Mouse (Mus musculus) CH12.LX (cell line): ENCODE results near the gene Dse. TPM values are rescaled to one million over a fixed set of nuclear protein-coding genes. Genes with fewer than 3 reads are reported as not detected.

Experiments used
- DNase-seq: peaks from one replicate; pipeline ENCODE4 v3.0.0-alpha.2; 2013; ENCODE audit errors: extremely low read depth
- H3K27ac ChIP-seq: 2 replicates; pipeline ENCODE4 v1.5.1; 2012; ENCODE audit warnings: low read depth, mild to moderate bottlenecking, control low read depth, moderate library complexity; ENCODE audit not compliant: insufficient read depth
- H3K27me3 ChIP-seq: replicated peaks from 2 replicates; pipeline ENCODE3; 2012; ENCODE audit warnings: inconsistent platforms
- H3K36me3 ChIP-seq, 2 experiments: replicated peaks in 1 of 2; 2 replicates each; pipeline versions ENCODE3 to v1.6.1; 2012; ENCODE audit warnings: inconsistent platforms in 1 of 2, low read length in 1 of 2, mild to moderate bottlenecking in 1 of 2, mixed read lengths in 1 of 2, moderate library complexity in 1 of 2; ENCODE audit not compliant: control insufficient read depth in 1 of 2, insufficient read depth in 1 of 2
- H3K4me1 ChIP-seq, 2 experiments: 2 replicates each; pipeline ENCODE4 v1.6.1; 2012; ENCODE audit warnings: inconsistent platforms in 1 of 2, moderate library complexity in 1 of 2; ENCODE audit not compliant: insufficient read depth in 2 of 2, control insufficient read depth in 1 of 2
- H3K4me2 ChIP-seq: 2 replicates; pipeline ENCODE4 v1.6.1; 2012; ENCODE audit warnings: low read depth, mild to moderate bottlenecking, control low read depth; ENCODE audit not compliant: poor library complexity, insufficient read depth, severe bottlenecking
- H3K4me3 ChIP-seq, 3 experiments: fragments of 150-350 bp in 1 of 3; sonication (generic) in 1 of 3; replicated peaks in 1 of 3; 2 replicates each; pipeline versions ENCODE3 to v1.5.1; 2011 to 2012; ENCODE audit warnings: low read depth in 2 of 3, low read length in 2 of 3, mild to moderate bottlenecking in 2 of 3, moderate library complexity in 2 of 3, control low read depth in 1 of 3, improper control_type of control experiment in 1 of 3, inconsistent platforms in 1 of 3, mixed read lengths in 1 of 3; ENCODE audit not compliant: poor library complexity in 1 of 3
- H3K79me2 ChIP-seq: replicated peaks from 2 replicates; pipeline ENCODE4 v1.6.1; 2012; ENCODE audit warnings: mild to moderate bottlenecking, moderate library complexity; ENCODE audit not compliant: control insufficient read depth, poor library complexity, insufficient read depth, severe bottlenecking; ENCODE audit errors: extremely low read depth
- H3K9ac ChIP-seq: 2 replicates; pipeline ENCODE4 v1.6.1; 2012; ENCODE audit warnings: low read depth, mild to moderate bottlenecking, control low read depth, moderate library complexity; ENCODE audit not compliant: insufficient read depth
- H3K9me3 ChIP-seq: replicated peaks from 2 replicates; pipeline ENCODE3; 2012; ENCODE audit warnings: low read length, inconsistent platforms, mixed read lengths
- BHLHE40 ChIP-seq: IDR thresholded peaks from 2 replicates; pipeline ENCODE4 v1.6.1; 2011; ENCODE audit warnings: mild to moderate bottlenecking, low read depth, low read length, improper control_type of control experiment
- EP300 ChIP-seq: IDR thresholded peaks from 2 replicates; pipeline ENCODE4 v1.6.1; 2011; ENCODE audit warnings: low read length, improper control_type of control experiment
- ETS1 ChIP-seq: conservative IDR thresholded peaks from 2 replicates; pipeline ENCODE4 v1.6.1; 2012; ENCODE audit warnings: low read depth, mild to moderate bottlenecking, inconsistent platforms, low read length, improper control_type of control experiment, moderate library complexity
- HCFC1 ChIP-seq: IDR thresholded peaks from 2 replicates; pipeline ENCODE4 v1.6.1; 2012; ENCODE audit warnings: low read depth, mild to moderate bottlenecking, inconsistent platforms, low read length, improper control_type of control experiment
- JUN ChIP-seq: IDR thresholded peaks from 2 replicates; pipeline ENCODE4 v1.6.1; 2011; ENCODE audit warnings: low read depth, mild to moderate bottlenecking, low read length, improper control_type of control experiment, moderate library complexity; ENCODE audit not compliant: insufficient read depth
- JUND ChIP-seq: conservative IDR thresholded peaks from 2 replicates; pipeline ENCODE4 v1.6.1; 2011; ENCODE audit warnings: low read depth, low read length, improper control_type of control experiment
- MAFK ChIP-seq: IDR thresholded peaks from 2 replicates; pipeline ENCODE4 v1.6.1; 2011; ENCODE audit warnings: low read length, improper control_type of control experiment; ENCODE audit not compliant: insufficient replicate concordance
- MEF2A ChIP-seq: IDR thresholded peaks from 2 replicates; pipeline ENCODE4 v1.6.1; 2014; ENCODE audit warnings: low read depth, mild to moderate bottlenecking, inconsistent platforms, low read length, improper control_type of control experiment, borderline replicate concordance
- MYC ChIP-seq: IDR thresholded peaks from 2 replicates; pipeline ENCODE4 v1.6.1; 2011; ENCODE audit warnings: low read depth, mild to moderate bottlenecking, improper control_type of control experiment, low read length
- NELFE ChIP-seq: IDR thresholded peaks from 2 replicates; pipeline ENCODE4 v1.6.1; 2011; ENCODE audit warnings: low read depth, low read length, improper control_type of control experiment
- PAX5 ChIP-seq: IDR thresholded peaks from 2 replicates; pipeline ENCODE4 v1.6.1; 2012; ENCODE audit warnings: low read length, inconsistent platforms, mixed read lengths
- POLR2A ChIP-seq: IDR thresholded peaks from 2 replicates; pipeline ENCODE4 v1.6.1; 2011; ENCODE audit warnings: low read depth, mild to moderate bottlenecking, improper control_type of control experiment, low read length
- RAD21 ChIP-seq: IDR thresholded peaks from 2 replicates; pipeline ENCODE4 v1.6.1; 2011; ENCODE audit warnings: low read depth, mild to moderate bottlenecking, low read length, improper control_type of control experiment, moderate library complexity
- ZMIZ1 ChIP-seq: IDR thresholded peaks from 2 replicates; pipeline ENCODE4 v1.6.1; 2012; ENCODE audit warnings: low read depth, mild to moderate bottlenecking, inconsistent platforms, low read length, improper control_type of control experiment
- ZNF384 ChIP-seq: IDR thresholded peaks from 2 replicates; pipeline ENCODE4 v1.6.1; 2012; ENCODE audit warnings: low read depth, low read length, improper control_type of control experiment, inconsistent platforms
- dilution Hi-C: fragments of 300-500 bp; cut with MboI; formaldehyde crosslinking; loops from 2 replicates; pipeline ENCODE4 v1.14.3; 2020; ENCODE audit warnings: low sequenced_read_pairs; ENCODE audit not compliant: extremely low pct_unique_long_range_greater_than_20kb, extremely low pct_ligation_motif_present
- in situ Hi-C: fragments of 300-500 bp; cut with MboI; formaldehyde crosslinking; loops from 3 replicates; pipeline ENCODE4 v1.14.3; 2019; ENCODE audit warnings: low sequenced_read_pairs, low pct_ligation_motif_present, low pct_unique_long_range_greater_than_20kb, mixed read lengths
- polyA plus RNA-seq: library from polyadenylated mRNA; unstranded; fragments of >175 nt; gene quantifications from 2 replicates; pipeline ENCODE4 v1.2.1, GENCODE M21; 2012; ENCODE audit warnings: low read depth; ENCODE audit not compliant: insufficient read length
- total RNA-seq, 2 experiments: library from RNA; depleted of rRNA; stranded (reverse); fragments of 300-350 nt in 1 of 2; fragments of >200 nt in 1 of 2; gene quantifications; 2 replicates each; pipeline ENCODE4 v1.2.3; 2012 to 2014

The Dse gene
- total and polyA plus RNA-seq, 3 experiments = 0.10 to 0.15 TPM; not detected in 1

GRCm38 (mm10) chr10:34247757-34248156, 40.2 kb upstream of the Dse start:
- Histone ChIP-seq H3K4me3 (no peak overlapping the region), H3K9me3 (no peaks in the 10 kb centered on the region), H3K4me1 (peaks cover 0 to 5% of the 10 kb centered on the region in 2 experiments; a peak in 2 of 4 replicates), H3K4me2 (no peak overlapping the region), H3K27ac (no peak overlapping the region), H3K79me2 (no peaks in the 10 kb centered on the region)
- dilution Hi-C loops = no loop called here
- no peak for DNase-seq
- in situ Hi-C loops = no loop called here
- TF ChIP-seq HCFC1 (no peak), JUN (no peak), POLR2A (no peak), ETS1 (no peak), RAD21 (no peak), EP300 (no peak), NELFE (no peak), MYC (no peak), ZMIZ1 (no peak), BHLHE40 (no peak)
- TF ChIP-seq, all 38 proteins: peak for 0
- Histone ChIP-seq H3K9ac (no peak overlapping the region), H3K36me3 (no peaks in the 10 kb centered on the region), H3K27me3 (no peaks in the 10 kb centered on the region)

GRCm38 (mm10) chr10:34246106-34246505, 38.6 kb upstream of the Dse start:
- TF ChIP-seq JUN = no peak; the same call in 1 of the 2 replicates
- no peak for TF ChIP-seq MAFK
- no peak for TF ChIP-seq PAX5
- no peak for TF ChIP-seq MEF2A
- TF ChIP-seq EP300 = peak; percentile 16; the same call in 1 of the 2 replicates
- TF ChIP-seq ZNF384 = no peak
- H3K4me2 ChIP-seq = no peak overlapping the region
- H3K27ac ChIP-seq = no peak overlapping the region
- no peaks in the 10 kb centered on the region for H3K79me2 ChIP-seq
- in situ Hi-C loops = no loop called here
- dilution Hi-C loops = no loop called here
- no peaks in the 10 kb centered on the region for H3K36me3 ChIP-seq
- peaks cover 0 to 5% of the 10 kb centered on the region in 2 experiments; a peak in 2 of 4 replicates for H3K4me1 ChIP-seq
- no peak overlapping the region for H3K9ac ChIP-seq
- H3K4me3 ChIP-seq = no peak overlapping the region
- H3K9me3 ChIP-seq = no peaks in the 10 kb centered on the region
- no peak for DNase-seq
- H3K27me3 ChIP-seq = no peaks in the 10 kb centered on the region

- H3K27me3 ChIP-seq = no peaks in the 10 kb centered on the region
These were observed 37.2 kb upstream of the Dse start for GRCm38 (mm10) chr10:34244745-34245144.

More at GRCm38 (mm10) chr10:34244745-34245144, 37.2 kb upstream of the Dse start:
- Histone ChIP-seq H3K9me3 (no peaks in the 10 kb centered on the region), H3K9ac (no peak overlapping the region), H3K27ac (no peak overlapping the region), H3K79me2 (no peaks in the 10 kb centered on the region), H3K4me3 (no peak overlapping the region), H3K4me1 (peaks cover 0 to 5% of the 10 kb centered on the region in 2 experiments; a peak in 2 of 4 replicates), H3K4me2 (no peak overlapping the region), H3K36me3 (no peaks in the 10 kb centered on the region)
- TF ChIP-seq POLR2A = no peak
- TF ChIP-seq JUND = no peak
- in situ Hi-C loops = no loop called here
- dilution Hi-C loops = no loop called here
- DNase-seq = no peak
